Mouse (Mus musculus) E14TG2a.4 (cell line): Measurements from ENCODE around the gene Bclaf1.

Source experiments
- CTCF ChIP-seq: conservative IDR thresholded peaks from 2 replicates; pipeline ENCODE4 v1.5.1; 2014; ENCODE audit warnings: low read length
- NANOG ChIP-seq: IDR thresholded peaks from 2 replicates; pipeline ENCODE4 v1.6.1; 2014; ENCODE audit warnings: borderline replicate concordance, low read length, mixed read lengths
- POU5F1 ChIP-seq: IDR thresholded peaks from 2 replicates; pipeline ENCODE4 v1.6.1; 2014; ENCODE audit warnings: low read length, borderline replicate concordance

GRCm38 (mm10) chr10:20268945-20269344, 43.3 kb upstream of the Bclaf1 start:
- TF ChIP-seq CTCF (no peak), POU5F1 (no peak), NANOG (no peak)
